8 mouse cellular contexts compared by ENCODE assay signal in genomic region chr1:106395476-106395875, GRCm38 (mm10).
DNase-seq lines count a peak whose midpoint lies in the region; ATAC-seq and TF ChIP-seq lines count a peak whose summit lies in the region.

No protein-coding gene starts in this region.

- no peak overlapping the region for H3K27ac ChIP-seq in forebrain, embryonic 13.5 days
- no peak overlapping the region for H3K27ac ChIP-seq in hindbrain, embryonic 12.5 days

- ATAC-seq in G1E (ENCODE audit: extremely low read depth, insufficient number of reproducible peaks, low FRiP score, poor library complexity, severe bottlenecking), result peak; percentile 69
- ATAC-seq in forebrain, embryonic 13.5 days, result peak; percentile 88
- peak; percentile 80 for ATAC-seq in hindbrain, embryonic 12.5 days (ENCODE audit: low FRiP score)

- no peak overlapping the region for H3K9ac ChIP-seq in forebrain, embryonic 13.5 days
- no peak overlapping the region for H3K9ac ChIP-seq in hindbrain, embryonic 12.5 days

- H3K4me1 ChIP-seq in G1E (ENCODE audit: insufficient read depth, low read depth, low read length), result no peaks in the 10 kb centered on the region
- no peaks in the 10 kb centered on the region for H3K4me1 ChIP-seq in forebrain, embryonic 13.5 days
- H3K4me1 ChIP-seq in hindbrain, embryonic 12.5 days, result no peaks in the 10 kb centered on the region

- H3K36me3 ChIP-seq in G1E (replicated peaks), result peaks cover 39% of the 10 kb centered on the region
- peaks cover 37% of the 10 kb centered on the region for H3K36me3 ChIP-seq in forebrain, embryonic 13.5 days (ENCODE audit: poor library complexity, severe bottlenecking)
- peaks cover 31% of the 10 kb centered on the region for H3K36me3 ChIP-seq in hindbrain, embryonic 12.5 days

- peaks cover 7% of the 10 kb centered on the region; the same call in 1 of the 2 replicates for H3K27me3 ChIP-seq in G1E (ENCODE audit: insufficient read depth, low read length)
- no peaks in the 10 kb centered on the region for H3K27me3 ChIP-seq in forebrain, embryonic 13.5 days
- H3K27me3 ChIP-seq in hindbrain, embryonic 12.5 days, result no peaks in the 10 kb centered on the region

- no peak overlapping the region for H3K4me2 ChIP-seq in forebrain, embryonic 13.5 days
- H3K4me2 ChIP-seq in hindbrain, embryonic 12.5 days (replicated peaks), result no peak overlapping the region

- no peak overlapping the region for H3K4me3 ChIP-seq in G1E (ENCODE audit: low read depth, low read length)
- H3K4me3 ChIP-seq in forebrain, embryonic 13.5 days, result no peak overlapping the region
- H3K4me3 ChIP-seq in hindbrain, embryonic 12.5 days, result no peak overlapping the region

- peak; percentile 54 for TF ChIP-seq CTCF in G1E (IDR thresholded peaks at IDR 0.05; ENCODE audit: low read depth, low read length)

- no peaks in the 10 kb centered on the region for H3K9me3 ChIP-seq in G1E (replicated peaks)
- no peaks in the 10 kb centered on the region for H3K9me3 ChIP-seq in forebrain, embryonic 13.5 days (replicated peaks)
- H3K9me3 ChIP-seq in hindbrain, embryonic 12.5 days (replicated peaks), result no peaks in the 10 kb centered on the region

- DNase-seq in G1E (ENCODE audit: low spot score), result peak; percentile 55
- DNase-seq in c-Kit-positive CD71-negative TER-119-negative erythroid progenitor cells, embryonic 14.5 days (ENCODE audit: low read depth), result peak; percentile 56
- peak; percentile 69 for DNase-seq in layer of hippocampus, adult 9-11 months
- peak; percentile 84 for DNase-seq in lung, postnatal 10 days
- peak; percentile 59 for DNase-seq in retina, adult 2 months (ENCODE audit: low read depth, low spot score)
- DNase-seq in thymus, postnatal 25 days, result peak; percentile 58

- 6% methylated on average over 2 of the region's 2 CpGs for WGBS in forebrain, embryonic 13.5 days
- WGBS in hindbrain, embryonic 12.5 days, result 6% methylated on average over 2 of the region's 2 CpGs
